Mouse (Mus musculus) CD4-positive, CD25-positive, alpha-beta regulatory T cell, adult 4 months (primary cell): Measurements from ENCODE around the gene Eaf1. TPM values are rescaled to one million over a fixed set of nuclear protein-coding genes. Genes with fewer than 3 reads are reported as not detected.
"Not testable (repeated sequence)": the region's sequence is repeated elsewhere in the genome, so short reads cannot be mapped to it uniquely, and the experiment has no call there.

Source experiments
- ATAC-seq: one replicate; pipeline ENCODE4 v1.8.0; 2017
- polyA plus RNA-seq, 2 experiments: library from polyadenylated mRNA; unstranded; fragments of 100-300 nt; shearing (Covaris generic); gene quantifications; one replicate each; pipeline ENCODE4 v1.2.1; 2017

Gene Eaf1
- 10 to 100 TPM in 1 of 2 experiments, 1 to 10 TPM in 1; 9.8 to 10.8 TPM for polyA plus RNA-seq

DNA sequence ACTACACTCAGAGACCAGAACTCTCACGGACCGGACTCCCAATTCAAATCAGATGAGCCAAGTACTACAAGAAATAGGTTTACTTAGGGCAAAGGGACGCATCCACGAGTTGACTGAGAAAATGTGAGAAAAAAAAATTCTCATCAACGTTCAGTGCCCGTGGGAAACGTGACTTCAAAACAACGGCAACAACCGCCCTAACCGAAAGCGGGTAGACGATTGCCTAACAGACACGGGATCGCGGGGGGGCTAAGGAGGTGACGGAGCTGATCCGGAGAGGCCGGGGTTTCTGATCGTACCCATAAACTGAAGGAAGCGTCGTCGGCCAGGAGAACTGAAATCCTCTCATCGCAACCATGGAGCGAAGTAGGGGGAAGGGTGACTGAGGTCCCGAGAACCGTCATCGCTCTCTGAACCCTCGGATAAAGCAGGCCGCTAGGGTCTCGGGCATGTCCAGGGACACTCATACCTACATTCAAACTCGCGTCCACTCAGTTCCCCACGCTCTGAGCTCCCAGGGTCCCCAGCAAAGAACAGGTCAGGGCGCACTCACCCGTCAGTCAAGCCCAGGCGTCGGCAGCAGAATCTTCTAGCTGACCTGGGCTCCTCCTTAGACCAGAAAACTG lies at the start of gene Eaf1:
Eaf1 (plus strand) TSS at position 51 of the 626 bp plus-strand sequence.
- ATAC-seq = peak; percentile 52

DNA sequence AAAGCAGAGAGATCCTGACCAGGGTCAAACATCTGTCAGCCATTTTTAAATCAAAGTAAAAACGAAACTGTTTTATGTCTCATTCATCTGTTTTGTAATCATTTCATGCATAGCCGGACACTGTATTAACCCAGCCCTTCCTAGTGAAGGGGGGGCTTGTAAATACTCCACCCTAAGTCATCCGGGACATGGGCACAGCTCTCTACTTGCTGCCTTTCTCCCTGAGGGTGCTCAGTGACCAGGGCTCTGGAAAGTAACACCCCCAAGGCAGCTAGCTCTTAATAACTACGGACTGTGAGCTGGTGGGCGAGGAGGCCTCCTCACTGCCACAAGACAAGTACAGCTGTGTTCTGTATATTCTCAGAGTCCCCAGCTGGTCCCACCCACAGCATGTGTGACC lies 45.2 kb upstream of the Eaf1 start:
- no peak for ATAC-seq

DNA sequence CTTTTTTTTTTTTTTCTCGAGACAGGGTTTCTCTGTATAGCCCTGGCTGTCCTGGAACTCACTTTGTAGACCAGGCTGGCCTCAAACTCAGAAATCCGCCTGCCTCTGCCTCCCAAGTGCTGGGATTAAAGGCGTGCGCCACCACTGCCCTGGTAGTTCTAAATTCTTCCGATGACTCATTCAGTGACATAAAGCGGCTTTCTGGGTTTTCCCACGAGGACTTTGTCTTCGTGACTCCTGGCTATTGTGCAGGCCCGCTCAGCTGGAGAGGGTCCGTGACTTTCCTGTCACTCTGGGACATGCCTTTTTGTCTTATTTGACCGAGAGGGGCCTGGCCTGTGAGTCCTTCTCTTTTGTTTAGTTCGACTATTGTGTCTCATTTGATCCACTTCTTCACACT lies 40.3 kb upstream of the Eaf1 start:
- not testable (repeated sequence) for ATAC-seq

DNA sequence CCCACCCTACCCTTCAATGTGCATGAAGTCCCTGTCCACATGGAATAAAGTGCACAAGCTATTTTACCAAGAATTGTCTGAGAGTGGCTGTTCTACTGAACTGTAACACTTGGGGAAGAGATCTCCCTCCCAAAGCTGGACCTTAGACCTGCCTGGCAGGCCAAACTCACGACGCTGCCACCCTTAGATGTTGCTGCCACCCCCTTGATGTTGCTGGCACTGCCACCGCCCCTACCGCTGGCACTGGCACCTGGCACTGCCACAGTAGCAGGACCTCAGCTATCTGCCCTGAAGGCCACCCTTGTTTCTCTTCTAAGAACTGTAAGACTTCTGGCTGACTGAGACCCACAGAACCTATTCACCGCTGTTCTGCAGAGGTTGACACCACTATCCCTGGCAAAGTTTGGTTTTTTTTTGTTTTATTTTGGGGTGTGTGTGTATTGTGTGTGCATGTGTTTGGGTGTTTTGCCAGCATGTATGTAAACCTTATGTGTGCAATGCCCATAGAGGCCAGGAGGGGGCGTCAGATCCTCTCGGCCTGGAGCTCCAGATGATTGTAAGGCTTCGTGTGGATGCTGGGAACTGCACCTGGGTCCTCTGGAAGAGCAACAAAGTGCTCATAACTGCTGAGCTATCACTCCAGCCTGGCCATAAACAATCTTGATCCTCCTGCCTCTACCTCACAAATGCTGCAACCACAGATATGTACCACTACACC lies 39.2 kb upstream of the Eaf1 start:
- ATAC-seq = no peak

DNA sequence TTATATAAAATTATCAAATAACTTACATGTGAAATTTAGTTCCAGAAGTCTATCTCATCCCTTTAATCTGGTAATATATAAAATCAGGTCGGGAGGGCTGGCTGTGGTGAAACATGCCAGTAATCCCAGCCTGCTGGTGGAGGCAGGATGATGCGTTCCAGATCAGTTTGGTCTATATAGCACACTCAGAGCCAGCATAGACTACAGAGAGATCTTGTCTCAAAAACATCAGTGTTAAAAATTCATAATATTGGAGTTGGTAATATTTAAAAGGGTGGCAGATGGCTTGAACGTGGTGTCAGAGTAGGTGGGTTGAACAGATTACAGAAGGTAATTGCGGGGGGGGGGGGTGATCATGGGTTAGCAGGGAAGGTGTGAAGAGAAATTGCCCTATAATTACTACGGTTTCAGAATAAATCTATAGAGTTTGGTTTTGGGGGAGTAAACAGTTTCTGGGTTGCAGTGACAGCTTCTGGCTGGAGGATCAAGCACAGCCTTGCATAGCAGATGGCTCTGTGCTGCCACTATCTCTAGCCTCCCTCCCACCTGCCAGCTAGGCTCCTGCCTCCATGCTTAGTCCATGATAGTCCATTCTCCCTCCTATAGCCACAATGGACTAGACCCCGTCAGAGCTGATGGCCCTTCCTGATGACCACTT lies 38.0 kb upstream of the Eaf1 start:
- ATAC-seq = no peak

DNA sequence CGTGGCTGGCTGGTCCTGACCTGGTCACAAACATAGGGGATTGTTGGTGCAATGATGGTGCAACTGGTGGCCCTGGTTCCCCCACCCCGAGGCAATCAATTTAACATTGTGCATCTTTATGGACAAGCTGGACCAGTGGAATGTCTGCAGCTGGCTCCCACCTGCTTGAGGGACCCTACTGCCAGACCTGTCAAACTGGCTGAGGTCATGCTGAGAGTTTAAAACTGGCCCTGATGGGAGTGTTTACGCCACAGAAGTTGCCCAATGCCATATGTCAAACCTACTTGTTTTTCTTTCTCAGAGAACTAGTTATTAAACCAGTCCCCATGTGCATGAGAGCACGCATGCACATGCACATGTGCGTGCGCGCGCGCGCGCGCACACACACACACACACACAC lies 36.2 kb upstream of the Eaf1 start:
- ATAC-seq = no peak

DNA sequence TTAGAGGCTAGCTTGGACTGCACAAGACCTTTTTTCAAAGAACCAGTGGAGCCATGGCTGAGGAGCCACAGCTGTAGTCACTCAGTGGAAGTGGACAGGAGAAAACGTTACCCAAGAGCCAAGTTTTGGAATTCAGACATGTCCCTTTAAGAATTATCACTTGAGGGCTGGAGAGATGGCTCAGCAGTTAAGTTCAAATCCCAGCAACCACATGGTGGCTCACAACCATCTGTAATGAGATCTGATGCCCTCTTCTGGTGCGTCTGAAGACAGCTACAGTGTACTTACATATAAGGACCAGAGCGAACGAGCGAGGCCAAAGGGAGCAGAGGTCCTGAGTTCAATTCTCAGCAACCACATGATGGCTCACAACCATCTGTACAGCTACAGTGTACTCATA lies 32.0 kb upstream of the Eaf1 start:
- ATAC-seq = not testable (repeated sequence)

DNA sequence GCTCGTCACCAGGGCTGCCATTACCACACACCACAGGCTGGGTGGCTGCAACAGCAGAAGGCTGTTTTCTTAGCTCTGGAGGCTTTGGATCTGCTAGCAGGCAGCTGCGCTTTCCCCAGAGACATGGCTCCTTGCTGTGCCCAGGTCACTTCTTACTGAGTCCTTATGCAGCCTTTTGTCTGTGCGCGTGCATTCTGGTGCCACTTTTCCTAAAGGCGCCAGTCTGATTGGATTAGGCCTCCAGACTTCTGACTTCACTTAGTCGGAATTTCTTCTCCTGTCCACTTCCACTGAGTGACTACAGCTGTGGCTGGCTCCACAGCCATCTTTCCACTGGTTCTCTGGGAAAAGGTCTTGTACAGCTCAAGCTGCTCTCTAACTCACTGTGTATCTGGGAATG lies 31.3 kb upstream of the Eaf1 start:
- ATAC-seq = no peak

DNA sequence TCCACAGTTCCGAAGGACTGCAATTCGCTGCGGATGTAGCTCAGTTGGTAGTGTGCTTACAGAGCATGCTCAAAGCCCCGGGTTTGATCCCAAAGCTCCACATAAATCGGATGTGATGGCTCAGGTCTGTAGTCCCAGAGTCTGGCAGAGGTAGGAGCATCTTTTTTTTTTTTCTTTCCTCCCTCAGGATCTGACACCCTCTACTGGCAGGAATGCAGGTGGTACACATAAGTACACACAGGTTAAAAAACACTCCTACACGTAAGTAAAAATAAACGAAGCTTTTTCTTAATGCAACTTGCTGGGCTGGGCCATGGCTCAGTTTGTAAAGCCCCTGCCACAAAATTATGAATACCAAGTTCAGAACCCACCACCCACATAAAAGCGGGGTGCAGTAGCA lies 30.0 kb upstream of the Eaf1 start:
- ATAC-seq = no peak

DNA sequence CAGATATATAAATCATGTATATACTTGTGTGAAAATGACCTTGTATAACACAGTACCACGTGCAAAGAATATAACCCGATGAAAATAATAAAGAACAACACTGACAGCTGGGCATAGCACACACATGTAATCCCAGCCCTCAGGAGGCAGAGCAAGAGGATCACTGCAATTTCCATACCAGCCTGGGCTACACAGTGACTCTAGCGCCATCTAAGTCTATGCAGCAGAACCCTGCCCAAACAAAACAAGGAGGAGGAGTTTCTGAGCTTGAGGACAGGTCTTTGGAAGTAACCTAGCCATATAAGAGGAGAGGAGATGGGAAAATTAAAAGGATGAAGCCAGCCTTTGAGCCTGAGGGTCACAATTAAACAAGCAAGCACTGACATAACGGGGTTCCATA lies 24.5 kb upstream of the Eaf1 start:
- no peak for ATAC-seq

DNA sequence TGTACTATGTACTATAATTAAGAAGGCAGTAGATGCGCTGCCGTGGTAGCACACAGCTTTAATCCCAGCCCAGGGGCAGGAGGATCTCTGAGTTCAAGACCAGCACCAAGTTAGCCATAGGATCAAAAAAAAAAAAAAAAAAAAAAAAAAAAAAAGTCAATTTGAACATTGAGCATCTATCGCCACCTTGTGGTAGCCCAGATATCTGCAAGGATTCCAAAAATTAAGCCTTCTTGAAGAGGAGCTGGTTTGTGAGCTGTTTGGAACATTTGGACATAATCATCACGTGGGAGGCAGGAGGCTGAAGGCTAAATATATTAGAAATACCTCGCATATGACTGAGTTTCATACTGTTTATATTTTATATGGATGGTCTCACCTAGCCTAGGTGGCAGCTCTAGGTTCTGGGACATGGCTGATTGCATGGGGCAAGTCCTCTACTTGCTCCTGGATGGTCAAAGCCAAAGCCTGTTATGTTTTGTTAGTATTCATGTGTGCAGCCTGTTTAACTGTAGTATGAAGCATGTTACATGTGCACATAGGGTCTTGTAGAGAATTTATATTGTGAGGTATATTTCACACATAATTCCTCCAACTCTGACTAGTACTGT lies 21.6 kb upstream of the Eaf1 start:
- peak; percentile 39 for ATAC-seq

DNA sequence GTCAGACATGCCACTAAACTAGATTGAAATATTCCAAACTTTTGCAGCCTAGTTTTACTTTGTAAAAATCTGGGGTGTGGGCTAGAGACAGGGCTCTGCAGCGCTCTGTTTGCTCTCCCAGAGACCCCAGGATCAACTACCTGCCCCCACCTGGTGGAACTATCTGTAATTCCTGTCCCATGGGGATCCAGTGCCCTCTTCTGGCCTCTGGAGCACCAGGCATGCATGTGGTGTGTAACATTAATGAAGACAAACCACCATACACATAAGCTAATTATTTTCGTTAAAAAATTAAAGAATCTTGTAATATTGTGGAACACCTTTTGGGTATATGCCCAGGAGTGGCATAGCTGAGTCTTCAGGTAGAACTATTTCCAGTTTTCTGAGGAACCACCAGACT lies 20.9 kb upstream of the Eaf1 start:
- no peak for ATAC-seq

DNA sequence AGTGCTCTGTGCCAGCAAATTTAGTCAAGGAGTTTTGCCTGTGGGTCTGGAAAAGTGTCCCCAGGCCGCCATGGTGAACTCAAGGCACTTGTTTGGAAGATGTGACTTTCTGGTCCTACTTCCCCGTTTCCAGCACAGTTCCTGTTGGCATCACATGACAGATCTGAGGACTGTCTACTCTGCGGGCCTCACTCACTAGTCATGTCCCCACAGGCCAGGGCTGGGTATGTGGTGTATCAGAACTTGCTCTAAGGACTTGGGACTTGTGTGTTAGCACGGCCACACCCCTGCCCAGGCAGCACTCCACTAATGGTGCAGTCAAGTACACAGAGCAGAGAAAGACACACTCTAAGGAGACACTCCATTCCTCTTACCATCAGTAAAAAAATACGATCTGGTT lies 11.8 kb upstream of the Eaf1 start:
- ATAC-seq = no peak

DNA sequence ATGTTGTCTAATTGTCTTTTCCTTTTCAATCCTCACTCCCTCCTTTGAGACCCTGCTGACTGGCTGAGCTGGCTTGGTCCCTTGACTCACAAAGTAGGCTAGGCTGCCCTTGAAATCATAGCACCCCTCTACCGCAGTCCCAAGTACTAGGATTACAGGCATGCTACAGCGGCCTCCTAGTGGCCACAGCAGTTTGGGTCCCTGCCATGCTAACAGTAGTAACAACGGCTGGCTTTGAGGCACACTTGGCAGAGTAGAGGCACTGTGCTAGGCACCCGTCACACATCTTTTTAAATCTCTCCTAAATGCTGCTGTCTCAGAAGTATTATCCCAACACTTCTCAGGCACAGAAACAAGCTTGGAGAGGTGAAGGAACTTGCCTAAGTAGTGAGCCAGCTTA lies 7.7 kb upstream of the Eaf1 start:
- no peak for ATAC-seq

DNA sequence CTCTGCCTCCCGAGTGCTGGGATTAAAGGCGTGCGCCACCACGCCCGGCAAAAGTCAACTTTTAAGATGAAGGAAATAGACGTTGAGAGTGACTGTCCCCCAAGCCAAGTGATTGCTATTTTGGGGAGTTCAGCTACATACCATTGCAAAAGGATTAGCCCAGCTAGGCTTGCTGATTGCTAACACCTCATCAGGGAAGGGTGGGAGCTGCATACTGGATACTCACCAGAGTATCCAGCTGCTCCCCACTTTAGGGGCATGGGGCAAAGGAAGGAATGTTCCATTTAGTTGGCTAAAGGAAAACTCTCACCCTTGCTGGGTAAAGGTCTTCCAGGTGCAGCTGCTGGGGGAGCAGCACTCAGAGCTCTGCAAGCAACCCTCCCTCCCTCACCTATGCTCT lies 6.1 kb upstream of the Eaf1 start:
- no peak for ATAC-seq

DNA sequence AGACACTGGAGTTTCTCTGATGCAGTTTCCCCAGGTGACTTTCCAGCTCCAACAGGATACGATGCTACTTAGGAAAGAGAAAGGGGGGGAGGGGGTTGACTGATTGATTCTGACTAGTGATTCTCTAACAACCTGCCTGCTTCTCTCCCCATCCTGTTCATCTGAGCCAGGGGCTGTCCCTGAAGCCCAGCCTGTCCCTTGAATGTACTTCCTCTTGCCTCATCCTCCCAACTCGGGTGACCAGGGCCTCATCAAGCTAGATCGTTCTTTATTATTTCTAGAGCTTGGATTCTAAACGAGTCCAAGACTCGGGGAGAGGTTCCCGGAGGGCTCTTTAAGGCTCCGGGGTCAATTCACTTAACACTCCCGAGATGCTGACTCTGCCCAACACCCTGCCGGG lies 298 bp upstream of the Eaf1 start:
- peak; percentile 37 for ATAC-seq

DNA sequence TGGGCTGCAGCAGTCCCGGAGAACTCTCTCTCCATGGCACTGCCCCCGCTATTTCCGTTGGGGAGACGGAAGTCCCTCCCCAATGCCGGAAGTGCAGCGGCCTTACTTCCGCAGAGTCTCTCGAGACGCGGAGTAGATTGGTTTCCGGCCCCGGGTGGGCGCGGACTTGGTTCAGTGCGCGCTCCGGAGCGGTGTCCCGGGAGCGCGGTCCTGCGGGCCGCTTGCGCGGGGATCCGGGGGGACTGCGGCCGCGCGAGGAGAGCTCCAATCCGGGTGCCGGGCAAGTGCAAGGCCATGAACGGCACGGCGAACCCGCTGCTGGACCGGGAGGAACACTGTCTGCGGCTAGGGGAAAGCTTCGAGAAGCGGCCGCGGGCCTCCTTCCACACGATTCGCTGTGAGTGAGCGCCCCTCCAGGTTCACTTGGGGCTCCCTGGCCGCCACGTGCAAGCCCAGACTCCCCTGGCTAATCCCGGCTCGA lies 816 bp downstream of the Eaf1 start, which contains the start of gene Mettl6:
Mettl6 (minus strand) TSS at position 66 of the 481 bp plus-strand sequence.
- ATAC-seq = peak; percentile 93

DNA sequence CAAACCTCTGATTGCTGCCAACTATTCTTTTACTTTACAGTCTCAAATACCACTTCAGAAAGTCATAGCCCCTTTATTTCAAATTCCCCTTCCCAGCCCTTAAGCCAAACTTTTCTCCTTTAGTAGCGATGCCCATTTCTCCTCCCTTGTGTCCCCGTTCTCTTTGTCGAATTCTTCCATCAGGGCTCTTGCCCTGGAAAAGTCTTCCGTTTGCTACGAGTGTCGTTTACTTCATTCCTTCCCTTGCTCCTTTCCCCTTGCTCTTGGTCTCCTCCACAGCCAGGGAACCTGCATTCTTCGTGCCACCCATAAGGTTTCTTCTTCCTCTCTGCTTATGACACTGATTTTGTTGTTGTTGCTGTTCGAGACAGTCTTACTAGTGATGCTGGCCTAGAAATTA lies 1.3 kb downstream of the Eaf1 start:
- no peak for ATAC-seq

DNA sequence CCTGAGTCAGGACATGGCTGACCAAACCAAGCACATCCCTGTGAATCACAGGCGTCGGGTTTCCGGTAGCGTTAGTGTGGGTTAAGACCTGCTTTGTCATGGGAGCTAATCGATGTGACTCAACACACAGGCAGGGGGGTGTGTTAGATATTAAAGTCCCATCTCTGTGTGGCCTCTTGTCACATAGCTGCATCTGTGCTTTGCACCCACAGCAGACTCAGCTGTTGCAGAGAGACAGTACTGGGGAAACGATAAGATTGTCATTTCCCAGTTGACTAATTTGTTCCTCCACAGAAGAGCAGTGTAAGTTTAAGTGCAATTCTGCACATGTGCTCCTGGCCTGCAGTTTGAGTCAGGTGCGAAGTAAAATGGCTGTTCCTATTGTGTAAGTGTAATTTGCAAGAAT lies 2.0 kb downstream of the Eaf1 start:
- ATAC-seq = peak; percentile 13

DNA sequence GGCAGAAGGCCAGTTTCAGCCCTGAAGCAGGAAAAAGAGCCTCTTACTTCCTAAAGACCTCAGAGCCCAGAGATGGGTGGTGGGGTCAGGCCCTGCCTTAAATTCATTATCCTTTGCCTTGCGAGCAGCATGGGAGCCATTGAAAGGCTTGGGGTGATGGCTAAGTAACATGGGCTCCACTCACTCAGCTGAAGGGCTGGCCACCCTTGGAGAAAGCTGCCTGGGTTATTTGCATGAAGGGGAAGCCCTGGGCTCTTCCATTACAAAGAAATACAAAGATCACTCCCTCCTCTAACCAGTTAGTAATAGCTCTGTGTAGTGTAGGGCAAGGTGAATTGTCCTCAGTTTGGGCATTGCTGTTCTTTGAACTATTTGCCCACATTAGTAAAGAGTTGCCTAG lies 5.3 kb downstream of the Eaf1 start:
- no peak for ATAC-seq

DNA sequence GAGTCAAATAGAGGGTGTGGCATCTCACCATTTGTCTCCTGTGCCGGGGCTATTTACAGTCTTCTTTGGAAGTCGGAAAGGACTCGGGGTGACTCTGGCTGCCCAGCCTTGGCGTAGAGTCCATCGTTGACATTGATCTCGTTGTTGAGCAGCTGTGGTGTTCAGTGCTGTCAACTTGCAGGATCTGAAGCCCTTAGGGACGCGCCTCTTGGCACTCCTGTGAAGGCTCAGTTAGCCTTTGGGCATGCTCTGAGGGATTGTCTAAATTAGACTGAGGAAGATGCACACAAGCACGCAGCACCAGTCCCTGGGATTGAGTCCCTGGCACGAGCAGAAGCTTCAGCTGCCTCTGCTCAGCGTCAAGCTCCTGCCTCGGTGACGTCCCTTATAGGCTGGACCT lies 9.2 kb downstream of the Eaf1 start:
- ATAC-seq = no peak

DNA sequence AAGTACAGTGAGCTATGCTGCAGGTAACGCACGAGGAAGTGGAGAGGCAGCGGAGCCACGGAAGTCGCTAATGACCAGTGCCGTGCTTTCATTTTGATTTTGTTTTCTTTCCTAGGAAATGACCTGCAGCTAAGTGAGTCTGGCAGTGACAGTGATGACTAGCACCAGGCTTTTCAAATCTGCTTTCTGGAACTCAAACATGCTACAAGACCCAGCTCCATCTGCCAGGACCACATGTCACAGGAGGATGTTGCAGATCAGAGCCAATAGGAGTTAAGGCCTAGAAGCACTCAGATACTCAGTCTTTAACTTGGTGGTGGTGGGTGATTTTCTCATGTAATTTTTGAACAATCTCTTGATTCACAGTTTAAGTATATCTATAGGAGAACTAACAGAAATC lies 12.3 kb downstream of the Eaf1 start:
- ATAC-seq = no peak

DNA sequence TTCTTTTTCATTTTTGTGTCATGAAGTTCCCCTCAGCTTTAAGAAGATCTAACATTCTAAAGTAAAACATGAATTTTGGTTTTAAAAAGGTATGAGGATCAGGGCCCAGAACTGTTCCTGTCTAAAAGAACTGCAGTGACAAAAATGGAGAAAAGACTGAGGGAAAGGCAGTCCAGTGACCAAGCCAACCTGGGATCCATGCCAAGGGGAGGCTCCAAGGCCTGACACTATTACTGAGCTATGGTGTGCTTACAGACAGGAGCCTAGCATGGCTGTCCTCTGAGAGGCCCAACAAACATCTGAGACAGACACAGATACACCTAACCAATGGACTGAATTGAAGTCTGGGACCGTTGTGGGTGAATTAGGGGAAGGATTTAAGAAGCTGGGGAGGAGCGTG lies 15.7 kb downstream of the Eaf1 start:
- no peak for ATAC-seq
